Mouse (Mus musculus) liver, embryonic 16.5 days (tissue): ENCODE measurements around the gene Rbfox1. TPM values are rescaled to one million over a fixed set of nuclear protein-coding genes. Genes with fewer than 3 reads are reported as not detected.

Experiments
- ATAC-seq: fragments of 200-750 bp; cut with Nextera tagmentation; 2 replicates; pipeline ENCODE4 v1.8.0; 2017; ENCODE audit warnings: low read depth, mild to moderate bottlenecking, moderate number of reproducible peaks, moderate library complexity
- H3K27ac ChIP-seq: fragments of 300-500 bp; sonication (generic); 2 replicates; pipeline ENCODE4 v1.5.1; 2014; ENCODE audit warnings: mild to moderate bottlenecking, low read length
- H3K27me3 ChIP-seq: fragments of 300-500 bp; sonication (generic); 2 replicates; pipeline ENCODE4 v1.6.1; 2014; ENCODE audit warnings: low read depth, low read length, mixed read lengths; ENCODE audit not compliant: control insufficient read depth, insufficient read depth
- H3K36me3 ChIP-seq: fragments of 300-500 bp; sonication (generic); 2 replicates; pipeline ENCODE4 v1.6.1; 2014; ENCODE audit warnings: mild to moderate bottlenecking; ENCODE audit not compliant: control insufficient read depth, insufficient read depth
- H3K4me1 ChIP-seq: fragments of 300-500 bp; sonication (generic); 2 replicates; pipeline ENCODE4 v1.6.1; 2014; ENCODE audit warnings: low read depth, low read length, mixed read lengths; ENCODE audit not compliant: control insufficient read depth
- H3K4me2 ChIP-seq: fragments of 300-500 bp; sonication (generic); 2 replicates; pipeline ENCODE4 v1.6.1; 2014; ENCODE audit warnings: low read depth, low read length, mixed read lengths
- H3K4me3 ChIP-seq: fragments of 300-500 bp; sonication (generic); 2 replicates; pipeline ENCODE4 v1.5.1; 2014; ENCODE audit warnings: low read depth, mild to moderate bottlenecking, low read length
- H3K9ac ChIP-seq: fragments of 300-500 bp; sonication (generic); 2 replicates; pipeline ENCODE4 v1.6.1; 2014; ENCODE audit warnings: low read depth, low read length
- H3K9me3 ChIP-seq: fragments of 300-500 bp; sonication (generic); replicated peaks from 2 replicates; pipeline ENCODE4 v1.6.1; 2016; ENCODE audit warnings: low read length; ENCODE audit not compliant: control insufficient read depth
- WGBS: fragments of 180-500 bp; shearing (Covaris S2); extraction: QIAGEN DNeasy Blood & Tissue Kit; methylation state at CpG from one replicate; pipeline ENCODE4 v1.1.7; 2014; ENCODE audit not compliant: insufficient replicate concordance; 5-methylcytosine and 5-hydroxymethylcytosine counted together
- polyA plus RNA-seq: library from polyadenylated mRNA; unstranded; fragments of >200 nt; fragmentation: Nextera tagmentation; extraction: Ambion mirVana; gene quantifications from 2 replicates; pipeline ENCODE4 v1.2.1, GENCODE M21; 2015

The Rbfox1 gene
- polyA plus RNA-seq, 1 experiment from 2014 or later, result 0.38 TPM

GRCm38 (mm10) chr16:6065481-6065880, 180.3 kb downstream of the Rbfox1 start:
- H3K9me3 ChIP-seq, result no peaks in the 10 kb centered on the region
- no peaks in the 10 kb centered on the region for H3K36me3 ChIP-seq
- H3K4me3 ChIP-seq, result no peak overlapping the region
- H3K4me2 ChIP-seq, result no peak overlapping the region
- H3K27me3 ChIP-seq, result no peaks in the 10 kb centered on the region
- no peak overlapping the region for H3K27ac ChIP-seq
- H3K4me1 ChIP-seq, result no peaks in the 10 kb centered on the region
- no peak overlapping the region for H3K9ac ChIP-seq
- ATAC-seq, result no peak
- 66% methylated on average over 4 of the region's 4 CpGs for WGBS

- Histone ChIP-seq H3K4me1 (no peaks in the 10 kb centered on the region), H3K9me3 (no peaks in the 10 kb centered on the region), H3K27me3 (no peaks in the 10 kb centered on the region), H3K9ac (no peak overlapping the region), H3K27ac (no peak overlapping the region), H3K4me3 (no peak overlapping the region), H3K36me3 (no peaks in the 10 kb centered on the region), H3K4me2 (no peak overlapping the region)
- 59% methylated on average over 10 of the region's 10 CpGs for WGBS
- ATAC-seq, result no peak
These were observed 190.4 kb downstream of the Rbfox1 start for GRCm38 (mm10) chr16:6075442-6076050.

- Histone ChIP-seq H3K27ac (no peak overlapping the region), H3K4me3 (no peak overlapping the region), H3K4me1 (no peaks in the 10 kb centered on the region), H3K4me2 (no peak overlapping the region), H3K9ac (no peak overlapping the region), H3K27me3 (no peaks in the 10 kb centered on the region), H3K9me3 (no peaks in the 10 kb centered on the region), H3K36me3 (no peaks in the 10 kb centered on the region)
- 62% methylated on average over 4 of the region's 4 CpGs for WGBS
- no peak for ATAC-seq
These were observed 193.9 kb downstream of the Rbfox1 start for GRCm38 (mm10) chr16:6079017-6079416.

GRCm38 (mm10) chr16:6084701-6085365, 199.7 kb downstream of the Rbfox1 start:
- no peaks in the 10 kb centered on the region for H3K27me3 ChIP-seq
- H3K36me3 ChIP-seq, result no peaks in the 10 kb centered on the region
- no peak overlapping the region for H3K4me2 ChIP-seq
- no peak overlapping the region for H3K9ac ChIP-seq
- H3K4me3 ChIP-seq, result no peak overlapping the region
- no peaks in the 10 kb centered on the region for H3K9me3 ChIP-seq
- no peaks in the 10 kb centered on the region for H3K4me1 ChIP-seq
- ATAC-seq, result no peak
- WGBS, result 56% methylated on average over 7 of the region's 7 CpGs
- no peak overlapping the region for H3K27ac ChIP-seq

GRCm38 (mm10) chr16:6086200-6086599, 201.0 kb downstream of the Rbfox1 start:
- H3K9ac ChIP-seq, result no peak overlapping the region
- WGBS, result 32% methylated on average over 3 of the region's 3 CpGs
- no peaks in the 10 kb centered on the region for H3K27me3 ChIP-seq
- H3K9me3 ChIP-seq, result no peaks in the 10 kb centered on the region
- no peaks in the 10 kb centered on the region for H3K36me3 ChIP-seq
- H3K4me3 ChIP-seq, result no peak overlapping the region
- no peak overlapping the region for H3K27ac ChIP-seq
- no peak overlapping the region for H3K4me2 ChIP-seq
- ATAC-seq, result no peak
- H3K4me1 ChIP-seq, result no peaks in the 10 kb centered on the region

GRCm38 (mm10) chr16:6091326-6092123, 206.4 kb downstream of the Rbfox1 start:
- WGBS, result 50% methylated on average over 3 of the region's 3 CpGs

GRCm38 (mm10) chr16:6095604-6096372, 210.6 kb downstream of the Rbfox1 start:
- H3K27me3 ChIP-seq, result no peaks in the 10 kb centered on the region
- peak overlapping the region; percentile 54 for H3K4me2 ChIP-seq
- peak overlapping the region; percentile 97 for H3K27ac ChIP-seq
- H3K4me1 ChIP-seq, result peaks cover 48% of the 10 kb centered on the region
- H3K9me3 ChIP-seq, result no peaks in the 10 kb centered on the region
- WGBS, result 35% methylated on average over 2 of the region's 2 CpGs
- ATAC-seq, result peak; percentile 99
- no peak overlapping the region for H3K4me3 ChIP-seq
- peak overlapping the region; percentile 34 for H3K9ac ChIP-seq
- H3K36me3 ChIP-seq, result no peaks in the 10 kb centered on the region

More at GRCm38 (mm10) chr16:6091326-6092123, 206.4 kb downstream of the Rbfox1 start:
- Histone ChIP-seq H3K27me3 (no peaks in the 10 kb centered on the region), H3K36me3 (no peaks in the 10 kb centered on the region), H3K9me3 (no peaks in the 10 kb centered on the region), H3K4me3 (no peak overlapping the region), H3K27ac (no peak overlapping the region), H3K4me2 (no peak overlapping the region), H3K9ac (no peak overlapping the region), H3K4me1 (peaks cover 23% of the 10 kb centered on the region)
- no peak for ATAC-seq

GRCm38 (mm10) chr16:6097244-6098040, 212.3 kb downstream of the Rbfox1 start:
- H3K4me2 ChIP-seq, result no peak overlapping the region
- H3K9me3 ChIP-seq, result no peaks in the 10 kb centered on the region
- H3K27me3 ChIP-seq, result no peaks in the 10 kb centered on the region
- peaks cover 48% of the 10 kb centered on the region for H3K4me1 ChIP-seq
- no peak overlapping the region for H3K4me3 ChIP-seq
- 59% methylated on average over 7 of the region's 7 CpGs for WGBS
- no peak overlapping the region; the same call in 1 of the 2 replicates for H3K27ac ChIP-seq
- ATAC-seq, result no peak
- H3K36me3 ChIP-seq, result no peaks in the 10 kb centered on the region
- no peak overlapping the region for H3K9ac ChIP-seq
